Mouse (Mus musculus): Measurements from ENCODE around the gene Atp23. TPM values are rescaled to one million over a fixed set of nuclear protein-coding genes. Genes with fewer than 3 reads are reported as not detected.

The Atp23 gene
- polyA plus RNA-seq, 1 experiment from 2014 or later = 14.3 TPM

- H3K4me1 ChIP-seq = peaks cover 82% of the 10 kb centered on the region
- H3K4me2 ChIP-seq = peak overlapping the region; percentile 90; the same call in 1 of the 2 replicates
- H3K27ac ChIP-seq = peak overlapping the region; percentile 99
These were observed 28.4 kb upstream of the Atp23 start for GRCm38 (mm10) chr10:126929543-126929942.

GRCm38 (mm10) chr10:126928819-126929206 lies 27.7 kb upstream of the Atp23 start:
- no peak for ATAC-seq (ENCODE audit: insufficient number of reproducible peaks, low FRiP score, low TSS enrichment, low read depth)

More at GRCm38 (mm10) chr10:126929543-126929942, 28.4 kb upstream of the Atp23 start:
- H3K36me3 ChIP-seq = no peaks in the 10 kb centered on the region
- no peak overlapping the region for H3K9ac ChIP-seq
- ATAC-seq (ENCODE audit: insufficient number of reproducible peaks, low FRiP score, low TSS enrichment, low read depth) = no peak; the same call in 1 of the 2 replicates
- no peaks in the 10 kb centered on the region for H3K9me3 ChIP-seq
- no peak overlapping the region for H3K4me3 ChIP-seq
- H3K27me3 ChIP-seq = no peaks in the 10 kb centered on the region
- 43% methylated on average over 3 of the region's 3 CpGs for WGBS

GRCm38 (mm10) chr10:126928011-126928818 lies 27.1 kb upstream of the Atp23 start:
- Histone ChIP-seq H3K36me3 (no peaks in the 10 kb centered on the region), H3K9ac (peak overlapping the region; percentile 51), H3K4me3 (peak overlapping the region; percentile 51), H3K27ac (peak overlapping the region; percentile 99), H3K9me3 (no peaks in the 10 kb centered on the region), H3K4me1 (peaks cover 73% of the 10 kb centered on the region), H3K27me3 (no peaks in the 10 kb centered on the region), H3K4me2 (peak overlapping the region; percentile 90)
- peak; percentile 56 for ATAC-seq (ENCODE audit: insufficient number of reproducible peaks, low FRiP score, low TSS enrichment, low read depth)
- 1% methylated on average over 37 of the region's 39 CpGs for WGBS

More at GRCm38 (mm10) chr10:126928819-126929206, 27.7 kb upstream of the Atp23 start:
- peak overlapping the region; percentile 90 for H3K4me2 ChIP-seq
- H3K36me3 ChIP-seq = no peaks in the 10 kb centered on the region
- peak overlapping the region; percentile 99 for H3K27ac ChIP-seq
- H3K9me3 ChIP-seq = no peaks in the 10 kb centered on the region
- peak overlapping the region; percentile 51 for H3K4me3 ChIP-seq
- peaks cover 79% of the 10 kb centered on the region for H3K4me1 ChIP-seq
- WGBS = 18% methylated on average over 12 of the region's 12 CpGs
- no peak overlapping the region for H3K9ac ChIP-seq
- H3K27me3 ChIP-seq = no peaks in the 10 kb centered on the region

GRCm38 (mm10) chr10:126927101-126927961 lies 26.2 kb upstream of the Atp23 start:
- Histone ChIP-seq H3K27ac (peak overlapping the region; percentile 99), H3K9ac (peak overlapping the region; percentile 51; the same call in 1 of the 2 replicates), H3K4me3 (peak overlapping the region; percentile 51), H3K4me2 (peak overlapping the region; percentile 90), H3K4me1 (peaks cover 69% of the 10 kb centered on the region), H3K36me3 (no peaks in the 10 kb centered on the region), H3K9me3 (no peaks in the 10 kb centered on the region), H3K27me3 (no peaks in the 10 kb centered on the region)
- no peak for ATAC-seq (ENCODE audit: insufficient number of reproducible peaks, low FRiP score, low TSS enrichment, low read depth)
- 18% methylated on average over 11 of the region's 11 CpGs for WGBS

GRCm38 (mm10) chr10:126925391-126925790 lies 24.2 kb upstream of the Atp23 start:
- Histone ChIP-seq H3K9ac (no peak overlapping the region), H3K9me3 (no peaks in the 10 kb centered on the region), H3K4me2 (no peak overlapping the region), H3K27ac (no peak overlapping the region), H3K4me1 (peaks cover 53% of the 10 kb centered on the region), H3K36me3 (no peaks in the 10 kb centered on the region), H3K27me3 (no peaks in the 10 kb centered on the region), H3K4me3 (no peak overlapping the region)
- ATAC-seq (ENCODE audit: insufficient number of reproducible peaks, low FRiP score, low TSS enrichment, low read depth) = no peak

- H3K27me3 ChIP-seq = no peaks in the 10 kb centered on the region
- H3K9me3 ChIP-seq = peaks cover 5% of the 10 kb centered on the region; the same call in 1 of the 2 replicates
- no peak for ATAC-seq (ENCODE audit: insufficient number of reproducible peaks, low FRiP score, low TSS enrichment, low read depth)
- peaks cover 40% of the 10 kb centered on the region for H3K4me1 ChIP-seq
- H3K4me3 ChIP-seq = no peak overlapping the region
- H3K9ac ChIP-seq = no peak overlapping the region
- no peak overlapping the region for H3K4me2 ChIP-seq
- peak overlapping the region; percentile 40; the same call in 1 of the 2 replicates for H3K27ac ChIP-seq
- H3K36me3 ChIP-seq = no peaks in the 10 kb centered on the region
- 36% methylated on average over 3 of the region's 3 CpGs for WGBS
These were observed 22.9 kb upstream of the Atp23 start for GRCm38 (mm10) chr10:126924087-126924486.

- Histone ChIP-seq H3K27me3 (no peaks in the 10 kb centered on the region), H3K4me3 (no peak overlapping the region), H3K36me3 (no peaks in the 10 kb centered on the region), H3K9me3 (peaks cover 5% of the 10 kb centered on the region; the same call in 1 of the 2 replicates), H3K27ac (no peak overlapping the region), H3K4me2 (no peak overlapping the region), H3K9ac (no peak overlapping the region), H3K4me1 (peaks cover 4% of the 10 kb centered on the region)
- 96% methylated on average over 3 of the region's 3 CpGs for WGBS
- no peak for ATAC-seq (ENCODE audit: insufficient number of reproducible peaks, low FRiP score, low TSS enrichment, low read depth)
These were observed 19.1 kb upstream of the Atp23 start for GRCm38 (mm10) chr10:126920220-126920619.

- 1% methylated on average over 9 of the region's 9 CpGs for WGBS
- H3K27ac ChIP-seq = no peak overlapping the region
- ATAC-seq (ENCODE audit: insufficient number of reproducible peaks, low FRiP score, low TSS enrichment, low read depth) = peak; percentile 78
These were observed 17.9 kb upstream of the Atp23 start for GRCm38 (mm10) chr10:126919067-126919466.

GRCm38 (mm10) chr10:126914288-126914687 lies 13.1 kb upstream of the Atp23 start:
- Histone ChIP-seq H3K4me1 (no peaks in the 10 kb centered on the region), H3K27ac (no peak overlapping the region), H3K9me3 (no peaks in the 10 kb centered on the region), H3K36me3 (no peaks in the 10 kb centered on the region), H3K4me2 (no peak overlapping the region), H3K4me3 (no peak overlapping the region), H3K27me3 (no peaks in the 10 kb centered on the region), H3K9ac (no peak overlapping the region)
- WGBS = 90% methylated on average over 5 of the region's 5 CpGs
- no peak for ATAC-seq (ENCODE audit: insufficient number of reproducible peaks, low FRiP score, low TSS enrichment, low read depth)

More at GRCm38 (mm10) chr10:126919067-126919466, 17.9 kb upstream of the Atp23 start:
- Histone ChIP-seq H3K4me1 (peaks cover 1% of the 10 kb centered on the region), H3K9ac (no peak overlapping the region), H3K36me3 (no peaks in the 10 kb centered on the region), H3K4me3 (no peak overlapping the region), H3K27me3 (no peaks in the 10 kb centered on the region), H3K9me3 (peaks cover 5% of the 10 kb centered on the region; the same call in 1 of the 2 replicates), H3K4me2 (no peak overlapping the region)

- Histone ChIP-seq H3K4me1 (no peaks in the 10 kb centered on the region), H3K4me3 (no peak overlapping the region), H3K27me3 (no peaks in the 10 kb centered on the region), H3K9ac (no peak overlapping the region), H3K27ac (no peak overlapping the region), H3K9me3 (no peaks in the 10 kb centered on the region), H3K36me3 (no peaks in the 10 kb centered on the region), H3K4me2 (no peak overlapping the region)
- WGBS = 84% methylated on average over 1 of the region's 1 CpGs
- no peak for ATAC-seq (ENCODE audit: insufficient number of reproducible peaks, low FRiP score, low TSS enrichment, low read depth)
These were observed 10.3 kb upstream of the Atp23 start for GRCm38 (mm10) chr10:126911479-126911878.

- ATAC-seq (ENCODE audit: insufficient number of reproducible peaks, low FRiP score, low TSS enrichment, low read depth) = no peak
- H3K4me3 ChIP-seq = no peak overlapping the region
- no peaks in the 10 kb centered on the region for H3K9me3 ChIP-seq
- no peak overlapping the region for H3K4me2 ChIP-seq
- no peak overlapping the region for H3K9ac ChIP-seq
- H3K27ac ChIP-seq = no peak overlapping the region
- 93% methylated on average over 5 of the region's 5 CpGs for WGBS
- no peaks in the 10 kb centered on the region for H3K4me1 ChIP-seq
- H3K36me3 ChIP-seq = no peaks in the 10 kb centered on the region
- no peaks in the 10 kb centered on the region for H3K27me3 ChIP-seq
These were observed 5.7 kb upstream of the Atp23 start for GRCm38 (mm10) chr10:126906811-126907210.

Measured in limb, embryonic 15.5 days (tissue).